Mouse (Mus musculus) C2C12 (cell line): ENCODE results near the gene Lmtk3. TPM values are rescaled to one million over a fixed set of nuclear protein-coding genes. Genes with fewer than 3 reads are reported as not detected.

Source experiments
- H3K27me3 ChIP-seq: one replicate; pipeline ENCODE4 v1.6.1; 2011; ENCODE audit not compliant: control insufficient read depth, insufficient read depth, insufficient read length
- H3K36me3 ChIP-seq: one replicate; pipeline ENCODE4 v1.6.1; 2011; ENCODE audit not compliant: control insufficient read depth, insufficient read depth
- H3K4me3 ChIP-seq: one replicate; pipeline ENCODE4 v1.5.1; 2011; ENCODE audit warnings: mild to moderate bottlenecking, control low read depth; ENCODE audit not compliant: poor library complexity, insufficient read depth, severe bottlenecking
- H3K79me2 ChIP-seq: one replicate; pipeline ENCODE4 v1.6.1; 2011; ENCODE audit not compliant: control insufficient read depth, insufficient read depth
- H3K79me3 ChIP-seq: one replicate; pipeline ENCODE4 v1.6.1; 2011; ENCODE audit warnings: low read depth, control low read depth
- H3ac ChIP-seq: one replicate; pipeline ENCODE3; 2011; ENCODE audit warnings: low read depth; ENCODE audit not compliant: control insufficient read depth, insufficient read length
- CEBPB ChIP-seq: IDR thresholded peaks from one replicate; pipeline ENCODE4 v1.6.1; 2011; ENCODE audit warnings: low read depth, mild to moderate bottlenecking, control low read depth, moderate library complexity
- CTCF ChIP-seq: IDR thresholded peaks from one replicate; pipeline ENCODE4 v1.5.1; 2011; ENCODE audit not compliant: control insufficient read depth, insufficient read depth, insufficient read length
- FOSL1 ChIP-seq: IDR thresholded peaks from one replicate; pipeline ENCODE4 v1.8.0; 2011; ENCODE audit warnings: mild to moderate bottlenecking, low read length; ENCODE audit not compliant: poor library complexity, insufficient read depth, severe bottlenecking
- MAX ChIP-seq: IDR thresholded peaks from one replicate; pipeline ENCODE4 v1.6.1; 2011; ENCODE audit warnings: mild to moderate bottlenecking, control low read depth
- MYOD1 ChIP-seq: IDR thresholded peaks from one replicate; pipeline ENCODE4 v1.6.1; 2011; ENCODE audit warnings: low read depth; ENCODE audit not compliant: control insufficient read depth, insufficient read length
- MYOG ChIP-seq: IDR thresholded peaks from one replicate; pipeline ENCODE4 v1.6.1; 2011; ENCODE audit not compliant: control insufficient read depth, insufficient read length; ENCODE audit errors: extremely low read depth
- USF1 ChIP-seq: IDR thresholded peaks from one replicate; pipeline ENCODE4 v1.6.1; 2011; ENCODE audit warnings: low read depth, mild to moderate bottlenecking, control low read depth, moderate library complexity
- polyA plus RNA-seq: library from polyadenylated mRNA; unstranded; fragments of >200 nt; fragmentation: generic; extraction: Trizol; gene quantifications from one replicate; pipeline ENCODE4 v1.2.1, GENCODE M21; 2012; ENCODE audit warnings: missing spikeins

Gene Lmtk3
- polyA plus RNA-seq, 1 experiment: 0.27 TPM

DNA sequence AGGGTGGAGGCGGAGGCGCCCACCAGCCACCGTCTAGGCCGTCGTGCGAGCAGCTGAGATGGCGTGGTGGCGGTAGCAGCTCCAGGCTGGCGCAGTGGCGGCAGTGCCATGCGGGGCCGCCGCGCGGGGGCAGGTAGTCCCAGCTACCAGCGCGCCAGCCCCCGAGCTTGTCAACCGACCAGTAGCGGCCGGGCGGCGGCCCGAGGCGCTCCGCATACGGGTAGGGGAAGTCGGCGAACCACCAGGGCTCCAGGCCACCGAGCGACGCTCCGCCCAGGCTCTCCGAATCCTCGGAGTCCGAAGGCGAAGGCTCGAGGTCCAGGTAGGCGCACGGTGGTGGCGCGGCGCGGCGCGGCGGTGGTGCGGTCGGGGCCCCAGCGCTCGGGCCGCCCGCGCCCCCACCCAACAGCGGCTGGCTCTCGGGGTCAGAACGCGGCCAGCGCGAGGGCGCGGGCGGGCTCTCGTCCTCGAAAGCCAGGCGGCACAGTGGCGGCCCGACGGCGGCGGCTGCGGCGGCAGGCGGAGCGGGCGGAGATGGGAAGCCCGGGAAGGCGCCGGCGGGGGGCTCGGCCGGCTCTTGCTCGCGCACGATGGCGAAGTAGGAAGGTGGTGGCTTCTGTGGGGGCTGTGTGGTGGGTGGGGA, 49.7 kb downstream of the Lmtk3 start:
- peaks cover 24% of the 10 kb centered on the region for H3K79me2 ChIP-seq
- peaks cover 20% of the 10 kb centered on the region for H3K79me3 ChIP-seq
- no peak overlapping the region for H3ac ChIP-seq
- TF ChIP-seq CTCF: no peak
- TF ChIP-seq MYOG: no peak
- TF ChIP-seq CEBPB: no peak
- no peak for TF ChIP-seq FOSL1
- no peak for TF ChIP-seq USF1
- no peak for TF ChIP-seq MYOD1
- TF ChIP-seq MAX: no peak
- H3K27me3 ChIP-seq: peaks cover 20% of the 10 kb centered on the region
- no peak overlapping the region for H3K4me3 ChIP-seq
- H3K36me3 ChIP-seq: peaks cover 13% of the 10 kb centered on the region

DNA sequence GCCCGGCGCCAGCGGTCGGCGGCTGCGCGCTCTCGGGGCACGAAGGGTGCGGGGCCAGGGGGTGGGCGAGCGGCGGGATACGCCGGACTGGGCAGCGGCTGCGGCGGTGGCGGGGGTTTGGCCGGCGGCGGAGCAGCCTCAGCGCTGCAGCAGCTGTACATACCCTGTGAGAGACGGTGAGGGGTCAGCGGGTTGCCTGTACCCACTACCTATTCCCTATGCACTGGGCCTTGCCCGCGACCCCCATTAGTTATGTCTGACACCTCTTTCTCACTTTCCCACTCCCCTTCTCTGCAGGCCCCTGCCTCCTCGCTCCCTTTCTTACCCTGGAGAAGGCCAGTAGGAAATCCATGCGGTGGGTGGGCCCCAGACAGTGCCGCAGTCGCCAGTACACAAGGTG, 50.4 kb downstream of the Lmtk3 start:
- Histone ChIP-seq H3K36me3 (peaks cover 8% of the 10 kb centered on the region), H3K27me3 (peaks cover 20% of the 10 kb centered on the region), H3K79me2 (peaks cover 18% of the 10 kb centered on the region), H3K4me3 (no peak overlapping the region), H3K79me3 (peaks cover 16% of the 10 kb centered on the region), H3ac (no peak overlapping the region)
- TF ChIP-seq CTCF (no peak), CEBPB (no peak), MAX (no peak), USF1 (no peak), MYOD1 (no peak)

DNA sequence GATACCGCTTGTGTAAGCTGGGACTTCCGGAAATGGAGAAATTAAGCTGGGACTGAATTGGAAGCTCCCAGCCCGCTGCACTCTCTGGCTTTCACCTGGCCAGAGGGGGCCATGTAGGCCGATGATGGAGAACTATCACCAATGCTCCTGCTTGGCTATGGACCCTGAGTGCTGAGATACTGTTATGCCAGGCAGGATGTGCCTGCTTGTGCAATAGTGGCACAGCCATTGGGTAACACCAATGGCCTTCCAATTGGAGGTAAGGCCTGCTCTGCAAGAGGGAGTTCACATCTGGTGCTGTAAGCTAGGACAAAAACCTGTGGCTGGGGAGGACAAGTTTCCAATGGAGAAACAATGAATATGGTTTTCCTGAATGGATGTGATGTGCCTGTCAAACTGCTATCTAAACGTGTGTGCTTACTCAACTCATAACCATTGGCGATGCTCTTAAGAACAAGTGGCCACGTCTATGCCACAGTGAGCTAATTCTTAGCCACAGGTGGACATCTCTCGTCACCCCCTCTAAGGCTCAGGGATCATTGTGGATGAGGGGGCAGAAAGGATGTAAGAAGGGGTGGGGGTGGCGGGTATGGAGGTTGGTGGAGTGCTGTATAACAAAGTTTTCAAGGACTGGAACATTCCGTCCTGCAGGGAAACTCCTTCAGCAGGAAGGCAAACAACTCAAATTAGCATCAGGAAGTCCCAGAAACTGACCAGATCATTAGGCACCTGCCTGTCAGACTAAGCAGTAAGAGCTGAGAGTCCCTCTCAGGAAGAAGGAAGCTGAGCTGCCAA, 59.6 kb downstream of the Lmtk3 start:
- Histone ChIP-seq H3K79me2 (no peaks in the 10 kb centered on the region), H3ac (no peak overlapping the region), H3K36me3 (no peaks in the 10 kb centered on the region), H3K4me3 (no peak overlapping the region), H3K79me3 (no peaks in the 10 kb centered on the region), H3K27me3 (no peaks in the 10 kb centered on the region)
- TF ChIP-seq USF1 (no peak), MAX (no peak), CEBPB (no peak), MYOG (no peak), CTCF (no peak), MYOD1 (no peak), FOSL1 (no peak)

DNA sequence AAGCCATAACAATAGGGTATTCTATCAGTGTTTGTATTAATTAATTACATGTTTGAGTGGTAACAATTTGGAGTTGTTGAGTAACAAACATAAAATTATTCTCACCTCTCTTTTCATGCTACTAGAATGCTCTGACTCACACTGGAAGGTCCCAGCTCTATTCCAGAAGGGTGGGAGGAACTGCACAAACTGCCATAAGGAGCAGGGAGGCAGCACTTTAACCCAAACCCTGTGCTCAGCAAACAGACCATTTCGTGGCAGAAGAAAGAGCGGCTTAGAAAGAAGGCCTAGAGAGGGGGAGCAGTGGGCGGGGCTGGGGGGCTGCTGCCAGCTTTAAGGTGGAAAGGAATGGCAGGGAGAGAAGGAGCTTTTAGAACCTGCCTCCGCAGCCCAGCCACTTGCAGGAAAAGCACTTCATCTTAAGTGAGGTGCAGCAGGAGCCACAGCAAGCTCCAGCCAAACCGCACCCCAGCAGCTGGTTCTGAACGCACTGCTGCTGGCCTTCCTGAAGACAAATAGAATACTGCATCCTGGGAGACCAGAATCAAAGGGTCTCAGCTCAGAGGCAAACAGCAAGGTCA, 65.0 kb downstream of the Lmtk3 start:
- Histone ChIP-seq H3K79me3 (no peaks in the 10 kb centered on the region), H3ac (no peak overlapping the region), H3K36me3 (no peaks in the 10 kb centered on the region), H3K4me3 (no peak overlapping the region), H3K27me3 (no peaks in the 10 kb centered on the region), H3K79me2 (no peaks in the 10 kb centered on the region)
- no peak for TF ChIP-seq CTCF
- TF ChIP-seq USF1: no peak
- TF ChIP-seq MYOD1: no peak
- TF ChIP-seq MYOG: no peak
- no peak for TF ChIP-seq CEBPB
- no peak for TF ChIP-seq MAX
- TF ChIP-seq FOSL1: no peak

DNA sequence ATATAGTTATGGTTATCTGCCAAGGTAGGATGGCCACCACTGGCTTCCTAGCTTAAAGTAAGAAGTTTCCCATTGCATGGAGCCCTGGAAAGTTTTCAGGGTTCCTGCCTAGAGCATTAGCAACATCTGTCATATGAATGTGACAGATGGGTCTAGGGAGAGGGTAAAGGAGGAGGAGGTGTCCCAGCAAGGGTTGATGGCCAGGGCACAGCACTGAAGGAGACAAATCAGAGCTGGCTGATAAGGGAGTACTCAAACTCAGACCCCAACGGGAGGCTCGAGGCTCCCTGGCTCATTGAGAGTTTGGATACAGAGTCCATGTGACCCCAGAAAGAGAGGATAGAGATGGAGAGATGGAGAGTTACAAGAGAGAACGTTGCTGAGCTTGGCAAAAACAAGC, 67.1 kb downstream of the Lmtk3 start:
- Histone ChIP-seq H3K27me3 (no peaks in the 10 kb centered on the region), H3K4me3 (no peak overlapping the region), H3K79me2 (no peaks in the 10 kb centered on the region), H3ac (no peak overlapping the region), H3K79me3 (no peaks in the 10 kb centered on the region), H3K36me3 (no peaks in the 10 kb centered on the region)
- TF ChIP-seq MYOG (no peak), MAX (no peak), USF1 (no peak), CEBPB (no peak), CTCF (no peak), MYOD1 (no peak), FOSL1 (no peak)

DNA sequence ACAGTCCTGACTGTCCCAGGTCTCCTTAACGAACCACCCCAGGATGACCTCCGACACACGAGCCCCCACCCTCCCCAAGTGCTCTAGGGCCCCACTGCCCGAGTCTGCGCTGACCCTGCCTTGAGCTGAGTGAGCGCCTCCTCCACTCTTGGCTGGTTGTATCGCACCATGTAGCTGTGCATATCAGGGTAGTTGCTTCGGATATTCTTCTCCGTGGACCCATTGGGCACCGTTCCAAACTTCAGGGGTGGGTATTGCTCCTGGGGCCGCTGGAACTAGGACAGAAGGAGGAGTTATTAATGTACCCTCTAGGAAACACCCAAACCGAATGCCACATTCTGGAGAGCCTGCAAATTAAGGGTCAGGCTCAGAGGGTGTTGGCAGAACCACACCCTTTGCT, 69.6 kb downstream of the Lmtk3 start:
- Histone ChIP-seq H3ac (no peak overlapping the region), H3K4me3 (no peak overlapping the region), H3K27me3 (no peaks in the 10 kb centered on the region), H3K79me3 (no peaks in the 10 kb centered on the region), H3K79me2 (no peaks in the 10 kb centered on the region), H3K36me3 (no peaks in the 10 kb centered on the region)
- TF ChIP-seq MYOG (no peak), CEBPB (no peak), CTCF (no peak), USF1 (no peak), FOSL1 (no peak), MAX (no peak), MYOD1 (no peak)
